Mouse (Mus musculus) neutrophil, adult 59 days (primary cell): Measurements from ENCODE around the gene Clk4. TPM values are rescaled to one million over a fixed set of nuclear protein-coding genes. Genes with fewer than 3 reads are reported as not detected.

Experiments used
- total RNA-seq, 2 experiments: library from RNA; stranded (reverse); gene quantifications; 1 replicate in 1 of 2; 2 replicates in 1 of 2; pipeline ENCODE4 v1.2.4; 2023

Gene Clk4
- total RNA-seq, result 100 to 1,000 TPM; 151 to 164 TPM

DNA sequence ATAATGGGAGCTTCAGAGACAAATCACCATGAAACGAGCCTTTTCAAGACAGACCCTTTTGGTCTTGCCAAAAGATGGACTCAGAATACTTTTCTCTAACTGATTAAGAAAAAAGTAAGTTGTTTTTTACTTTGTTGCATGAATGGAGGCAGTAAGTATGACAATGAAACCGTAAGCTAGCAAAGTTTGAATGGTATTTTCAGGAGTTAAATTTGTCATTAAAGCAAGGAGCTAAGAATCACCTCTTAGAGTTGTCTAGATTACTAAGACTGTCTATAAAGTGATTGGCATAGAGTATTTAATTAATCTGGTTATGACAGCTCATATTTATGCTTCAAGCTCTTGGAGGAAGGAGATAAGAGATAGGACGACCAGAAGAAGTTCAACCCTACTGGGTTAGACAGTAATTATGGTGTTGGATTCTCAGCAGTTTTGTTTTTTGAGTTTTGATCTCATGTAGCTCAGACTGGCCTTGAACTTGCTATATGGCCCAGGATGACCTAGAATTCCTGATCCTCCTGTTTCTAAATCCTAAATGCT is at the start of gene Clk4:
Gene Clk4 (plus strand): TSS at position 51 of the 540 bp plus-strand sequence.

DNA sequence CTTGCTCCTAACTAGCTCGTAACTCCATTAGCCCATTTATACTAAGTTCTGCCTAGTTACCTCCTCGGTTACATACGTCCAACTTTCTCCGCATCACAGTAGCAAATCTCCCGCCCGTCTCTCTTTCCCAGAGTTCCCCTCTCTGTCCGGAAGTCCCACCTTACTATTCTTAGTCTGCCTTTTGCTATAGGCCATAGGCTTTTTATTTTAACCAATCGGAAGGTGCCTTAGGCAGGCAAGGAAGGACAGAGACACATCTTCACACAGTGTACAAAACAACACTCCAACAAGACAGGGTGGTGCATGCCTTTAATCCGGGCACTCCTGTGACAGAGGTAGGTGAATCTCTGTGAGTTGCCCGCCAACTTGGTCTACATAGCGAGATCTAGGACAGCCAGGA is 41.2 kb upstream of the Clk4 start, which contains the start of gene Gm12569:
Gene Gm12569 (plus strand): TSS at position 166 of the 400 bp plus-strand sequence.

DNA sequence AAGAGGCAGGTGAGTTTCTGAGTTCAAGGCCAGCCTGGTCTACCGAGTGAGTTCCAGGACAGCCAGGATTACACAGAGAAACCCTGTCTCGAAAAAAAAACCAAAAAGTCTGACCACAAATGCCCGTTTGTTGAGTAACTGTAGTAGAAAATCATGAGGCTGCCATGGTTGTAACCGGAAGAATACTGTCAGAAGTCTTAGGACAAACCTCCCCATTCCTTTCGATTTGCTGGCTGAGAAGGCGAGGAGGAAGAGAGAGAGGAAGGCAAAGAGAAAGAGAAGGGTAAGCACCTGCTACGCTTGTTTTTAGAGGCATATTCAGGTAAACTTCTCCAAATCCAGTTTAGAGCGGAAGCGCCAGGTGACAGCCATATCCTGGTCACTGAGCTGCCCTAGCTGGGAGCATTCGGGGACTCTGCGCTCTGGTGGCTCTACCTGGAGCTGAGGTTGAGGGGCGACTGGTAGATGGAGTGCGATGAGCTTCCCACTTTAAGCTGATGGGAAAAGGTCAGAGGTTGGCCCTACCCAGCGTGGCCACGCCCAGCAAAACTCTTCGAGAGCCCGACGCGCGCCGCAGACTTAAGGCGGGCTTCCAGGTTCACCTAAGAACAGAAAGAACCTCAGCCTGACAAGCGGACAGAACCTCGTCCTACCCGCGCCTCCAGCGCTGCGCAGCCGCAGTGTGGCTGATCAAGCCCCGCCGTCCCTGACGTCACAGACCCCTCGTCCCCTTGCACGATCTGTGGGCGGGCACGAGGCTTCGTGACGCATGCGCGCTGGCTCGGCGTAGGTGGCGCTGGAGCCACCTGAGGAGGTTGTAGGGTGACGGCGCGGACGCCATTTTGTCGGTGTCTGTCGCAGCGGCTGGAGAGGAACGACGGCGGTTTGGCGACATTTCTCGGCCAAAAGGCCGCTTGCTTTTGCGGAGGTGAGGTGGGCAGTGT is 1.1 kb downstream of the Clk4 start, which contains the start of gene BC049762:
Gene BC049762 (minus strand): TSS at position 705 of the 944 bp plus-strand sequence.

DNA sequence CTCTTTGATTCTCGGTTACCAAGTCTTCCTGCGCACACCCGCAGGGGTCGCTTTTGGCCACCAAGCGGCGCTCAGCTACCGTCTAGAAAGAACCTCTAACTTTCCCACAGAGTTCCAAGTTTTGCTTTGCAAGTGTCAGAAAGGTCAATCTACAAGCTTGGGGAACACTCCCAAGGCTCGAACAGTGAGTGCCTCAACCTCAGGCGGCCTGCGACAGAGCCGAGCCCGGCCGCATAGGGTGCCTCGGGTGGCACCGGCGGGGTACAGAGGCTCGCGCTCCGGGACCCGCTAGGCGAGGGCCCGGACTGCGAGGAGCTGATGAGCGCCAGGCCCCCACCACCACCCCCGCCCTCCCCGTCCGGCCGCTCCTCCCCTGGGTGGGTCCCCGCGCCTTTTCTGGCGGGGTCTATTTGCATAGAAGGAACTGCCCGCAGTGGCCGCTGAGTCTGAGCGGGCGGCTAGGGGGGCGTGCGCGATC is 28.1 kb downstream of the Clk4 start, which contains the start of gene Col23a1:
Gene Col23a1 (plus strand): TSS at position 357 of the 478 bp plus-strand sequence.

Other genes with a start within 250 kb of the Clk4 start
- not detected for gene Olfr54, start 247.5 kb upstream of the Clk4 start, total RNA-seq
- gene Olfr1375, start 213.6 kb upstream of the Clk4 start, total RNA-seq, result not detected
- not detected for gene Zfp354a, start 202.5 kb upstream of the Clk4 start, total RNA-seq
- gene Gm12569, start 41.3 kb upstream of the Clk4 start, total RNA-seq, result not detected
- under 1 TPM; 0.56 to 0.77 TPM for gene BC049762, start 1.3 kb downstream of the Clk4 start, total RNA-seq
- 1 to 10 TPM in 1 of 2 experiments, under 1 TPM in 1; 0.91 to 1.1 TPM for gene Col23a1, start 28.2 kb downstream of the Clk4 start, total RNA-seq